Mouse (Mus musculus) CD4-positive naive resting alpha-beta T cell, adult 57 days (primary cell): ENCODE results near the gene Olfr228. TPM values are rescaled to one million over a fixed set of nuclear protein-coding genes. Genes with fewer than 3 reads are reported as not detected.

Source experiments
- total RNA-seq: library from RNA; stranded (reverse); gene quantifications from one replicate; pipeline ENCODE4 v1.2.4, GENCODE M21; 2023

Gene Olfr228
- not detected for total RNA-seq

DNA sequence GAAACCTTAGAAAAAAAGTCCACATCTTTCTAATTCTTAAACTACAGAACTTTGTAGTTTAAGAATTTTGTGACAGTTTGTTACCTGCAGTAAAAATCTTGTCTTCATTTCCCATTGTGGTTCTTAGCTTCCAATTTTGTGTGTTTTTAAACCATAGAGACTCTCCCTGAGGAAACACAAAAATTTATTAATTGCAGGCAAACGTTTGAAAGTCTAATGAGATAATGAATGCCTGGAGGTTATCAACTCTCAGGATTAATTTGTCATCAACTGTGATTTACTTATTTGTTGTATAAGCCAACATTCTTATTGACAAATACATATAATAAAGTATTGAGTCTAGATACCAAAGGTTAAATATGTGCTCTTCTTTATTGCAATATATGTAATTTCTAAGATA, at the start of gene Olfr228:
Gene Olfr228 (minus strand): TSS at position 101 of the 400 bp plus-strand sequence.

DNA sequence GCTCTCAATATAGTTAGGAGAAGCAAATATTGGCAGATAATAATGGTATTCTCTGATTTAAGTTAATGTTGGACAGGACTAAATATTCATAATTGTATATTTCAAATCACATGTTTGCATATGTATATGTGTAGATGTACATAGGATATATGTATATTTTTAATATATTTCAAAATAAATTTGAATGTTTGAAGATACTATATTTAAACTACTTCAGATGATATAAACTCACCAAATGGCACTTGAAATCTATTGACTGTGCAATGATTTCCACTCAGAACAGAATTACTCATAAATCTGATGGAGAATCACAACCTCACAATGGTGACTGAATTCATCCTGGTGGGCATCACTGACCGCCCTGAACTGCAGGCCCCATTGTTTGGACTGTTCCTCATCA, 21.0 kb upstream of the Olfr228 start, which contains the start of gene Olfr1076:
Gene Olfr1076 (plus strand): TSS at position 301 of the 400 bp plus-strand sequence.

DNA sequence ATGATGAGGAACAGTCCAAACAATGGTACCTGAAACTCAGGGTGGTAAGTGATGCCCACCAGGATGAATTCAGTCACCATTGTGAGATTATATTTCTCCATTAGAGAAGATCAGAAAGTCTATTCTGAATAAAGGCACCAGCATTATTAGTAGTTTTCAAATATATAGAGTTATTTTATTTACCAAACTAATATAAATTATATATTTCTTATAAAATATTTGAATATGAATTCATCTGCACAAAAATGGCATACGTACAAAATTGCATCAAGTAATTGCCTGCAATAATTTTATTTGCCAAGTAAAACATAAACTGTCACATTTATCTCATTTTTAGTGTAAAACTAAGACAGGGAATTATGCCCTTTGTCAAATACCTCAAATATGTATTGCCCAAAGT, 31.0 kb downstream of the Olfr228 start, which contains the start of gene Olfr1066:
Gene Olfr1066 (minus strand): TSS at position 101 of the 400 bp plus-strand sequence.

DNA sequence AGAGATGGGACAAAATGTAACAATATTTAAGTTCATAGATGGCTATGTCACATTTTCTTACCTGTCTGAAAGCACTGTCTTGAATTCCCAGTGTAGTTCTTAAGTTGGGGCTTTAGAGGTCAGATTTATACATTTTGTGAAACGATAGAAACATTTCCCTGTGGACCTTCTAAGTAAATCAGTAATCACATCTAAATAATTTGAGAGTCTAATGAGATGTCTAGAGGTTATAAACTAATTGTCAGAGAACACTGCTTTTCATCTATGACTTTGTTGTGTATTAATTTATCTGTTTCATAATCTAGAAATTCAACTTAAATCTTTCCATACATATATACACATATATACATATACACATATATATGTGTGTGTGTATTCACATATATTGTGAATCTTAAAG, 36.7 kb downstream of the Olfr228 start, which contains the start of gene Olfr1065:
Gene Olfr1065 (minus strand): TSS at position 101 of the 400 bp plus-strand sequence.

Other genes starting within 250 kb of the Olfr228 start
- gene Olfr1048, start 247.1 kb downstream of the Olfr228 start, total RNA-seq: not detected
- gene Olfr1049, start 229.1 kb downstream of the Olfr228 start, total RNA-seq: not detected
- not detected for gene Olfr1051, start 208.3 kb downstream of the Olfr228 start, total RNA-seq
- not detected for gene Olfr1052, start 194.9 kb downstream of the Olfr228 start, total RNA-seq
- not detected for gene Olfr1053, start 172.1 kb downstream of the Olfr228 start, total RNA-seq
- gene Olfr1054, start 152.0 kb downstream of the Olfr228 start, total RNA-seq: not detected
- not detected for gene Olfr1055, start 137.1 kb downstream of the Olfr228 start, total RNA-seq
- not detected for gene Olfr1056, start 124.9 kb downstream of the Olfr228 start, total RNA-seq
- not detected for gene Olfr1057, start 109.0 kb downstream of the Olfr228 start, total RNA-seq
- not detected for gene Olfr1058, start 98.8 kb downstream of the Olfr228 start, total RNA-seq
- not detected for gene Olfr1061, start 73.3 kb downstream of the Olfr228 start, total RNA-seq
- not detected for gene Olfr1062, start 60.6 kb downstream of the Olfr228 start, total RNA-seq
- not detected for gene Olfr1065, start 36.8 kb downstream of the Olfr228 start, total RNA-seq
- gene Olfr1066, start 31.1 kb downstream of the Olfr228 start, total RNA-seq: not detected
- gene Olfr1076, start 21.1 kb upstream of the Olfr228 start, total RNA-seq: not detected
- not detected for gene Olfr1079, start 55.1 kb upstream of the Olfr228 start, total RNA-seq
- not detected for gene Olfr1080, start 70.8 kb upstream of the Olfr228 start, total RNA-seq
- not detected for gene Olfr1082, start 111.6 kb upstream of the Olfr228 start, total RNA-seq
- gene Olfr1084, start 152.3 kb upstream of the Olfr228 start, total RNA-seq: not detected
- not detected for gene Olfr1085, start 174.6 kb upstream of the Olfr228 start, total RNA-seq
- gene Olfr1086, start 192.7 kb upstream of the Olfr228 start, total RNA-seq: not detected
- gene Olfr1087, start 211.0 kb upstream of the Olfr228 start, total RNA-seq: not detected
- gene Olfr1089, start 246.3 kb upstream of the Olfr228 start, total RNA-seq: not detected